Mouse (Mus musculus): ENCODE measurements around the gene Hk2. TPM values are rescaled to one million over a fixed set of nuclear protein-coding genes. Genes with fewer than 3 reads are reported as not detected.

The Hk2 gene
- total RNA-seq, 1 experiment = 155 TPM

GRCm38 (mm10) chr6:82753638-82754361 lies 20.5 kb downstream of the Hk2 start:
- in situ Hi-C loops (cut with MboI; ENCODE audit: low sequenced_read_pairs in 2 of 2, unreplicated experiment in 2 of 2) = no loop called here
- no peak for DNase-seq (ENCODE audit: low read depth, low spot score)
- no peaks in the 10 kb centered on the region for H3K9me3 ChIP-seq (ENCODE audit: control insufficient read depth, insufficient read depth, low read depth, low read length)
- no peak for TF ChIP-seq HCFC1 (IDR thresholded peaks at IDR 0.05; ENCODE audit: borderline replicate concordance, insufficient read depth, low read length)
- no peak for TF ChIP-seq ZNF384 (IDR thresholded peaks at IDR 0.05; ENCODE audit: low read depth, low read length)
- no peak for TF ChIP-seq ZC3H11A (IDR thresholded peaks at IDR 0.05; ENCODE audit: borderline replicate concordance, low read depth, low read length)
- TF ChIP-seq CHD2 (IDR thresholded peaks at IDR 0.05; ENCODE audit: low read depth, low read length) = no peak
- no peak for TF ChIP-seq MAFK (IDR thresholded peaks at IDR 0.05; ENCODE audit: insufficient read depth, low read depth, low read length)
- no peak overlapping the region for H3K9ac ChIP-seq (ENCODE audit: insufficient read depth, low read depth, low read length, poor library complexity, severe bottlenecking)
- no peak overlapping the region for H3K27ac ChIP-seq (ENCODE audit: insufficient read depth, low read depth, low read length, poor library complexity, severe bottlenecking)
- H3K4me3 ChIP-seq (ENCODE audit: insufficient read depth in 1 of 2, low read depth in 1 of 2, low read length in 2 of 2, poor library complexity in 1 of 2, severe bottlenecking in 1 of 2) = no peak overlapping the region
- H3K36me3 ChIP-seq (ENCODE audit: control insufficient read depth, insufficient read depth, low read length, poor library complexity, severe bottlenecking) = peaks cover 10% of the 10 kb centered on the region
- H3K4me1 ChIP-seq (ENCODE audit: control insufficient read depth in 2 of 2, insufficient read depth in 2 of 2, low read length in 2 of 2, poor library complexity in 1 of 2) = peaks cover 1 to 3% of the 10 kb centered on the region in 2 experiments; a peak in 3 of 4 replicates

- TF ChIP-seq ZNF384 (IDR thresholded peaks at IDR 0.05; ENCODE audit: low read depth, low read length) (no peak), ZC3H11A (IDR thresholded peaks at IDR 0.05; ENCODE audit: borderline replicate concordance, low read depth, low read length) (no peak)
- H3K4me3 ChIP-seq (ENCODE audit: insufficient read depth in 1 of 2, low read depth in 1 of 2, low read length in 2 of 2, poor library complexity in 1 of 2, severe bottlenecking in 1 of 2) = no peak overlapping the region
- no peaks in the 10 kb centered on the region for H3K9me3 ChIP-seq (ENCODE audit: control insufficient read depth, insufficient read depth, low read depth, low read length)
- in situ Hi-C loops (cut with MboI; ENCODE audit: low sequenced_read_pairs in 2 of 2, unreplicated experiment in 2 of 2) = no loop called here
- H3K4me1 ChIP-seq (ENCODE audit: control insufficient read depth in 2 of 2, insufficient read depth in 2 of 2, low read length in 2 of 2, poor library complexity in 1 of 2) = peaks cover 0 to 3% of the 10 kb centered on the region in 2 experiments; a peak in 2 of 4 replicates
- no peak for DNase-seq (ENCODE audit: low read depth, low spot score)
- no peak overlapping the region for H3K9ac ChIP-seq (ENCODE audit: insufficient read depth, low read depth, low read length, poor library complexity, severe bottlenecking)
- H3K36me3 ChIP-seq (ENCODE audit: control insufficient read depth, insufficient read depth, low read length, poor library complexity, severe bottlenecking) = peaks cover 16% of the 10 kb centered on the region
- no peak overlapping the region for H3K27ac ChIP-seq (ENCODE audit: insufficient read depth, low read depth, low read length, poor library complexity, severe bottlenecking)
Measured at GRCm38 (mm10) chr6:82753061-82753460, 21.2 kb downstream of the Hk2 start.

GRCm38 (mm10) chr6:82751791-82752190 lies 22.5 kb downstream of the Hk2 start:
- TF ChIP-seq ZNF384 (IDR thresholded peaks at IDR 0.05; ENCODE audit: low read depth, low read length) (no peak), CHD2 (IDR thresholded peaks at IDR 0.05; ENCODE audit: low read depth, low read length) (no peak), MAFK (IDR thresholded peaks at IDR 0.05; ENCODE audit: insufficient read depth, low read depth, low read length) (no peak), ZC3H11A (IDR thresholded peaks at IDR 0.05; ENCODE audit: borderline replicate concordance, low read depth, low read length) (no peak), HCFC1 (IDR thresholded peaks at IDR 0.05; ENCODE audit: borderline replicate concordance, insufficient read depth, low read length) (no peak)
- Histone ChIP-seq H3K4me1 (ENCODE audit: control insufficient read depth in 2 of 2, insufficient read depth in 2 of 2, low read length in 2 of 2, poor library complexity in 1 of 2) (no peaks in the 10 kb centered on the region; a peak in 1 of 4 replicates), H3K36me3 (ENCODE audit: control insufficient read depth, insufficient read depth, low read length, poor library complexity, severe bottlenecking) (peaks cover 16% of the 10 kb centered on the region), H3K27ac (ENCODE audit: insufficient read depth, low read depth, low read length, poor library complexity, severe bottlenecking) (no peak overlapping the region), H3K9ac (ENCODE audit: insufficient read depth, low read depth, low read length, poor library complexity, severe bottlenecking) (no peak overlapping the region), H3K4me3 (ENCODE audit: insufficient read depth in 1 of 2, low read depth in 1 of 2, low read length in 2 of 2, poor library complexity in 1 of 2, severe bottlenecking in 1 of 2) (no peak overlapping the region), H3K9me3 (ENCODE audit: control insufficient read depth, insufficient read depth, low read depth, low read length) (no peaks in the 10 kb centered on the region)
- in situ Hi-C loops (cut with MboI; ENCODE audit: low sequenced_read_pairs in 2 of 2, unreplicated experiment in 2 of 2) = no loop called here
- no peak for DNase-seq (ENCODE audit: low read depth, low spot score)

GRCm38 (mm10) chr6:82751031-82751430 lies 23.2 kb downstream of the Hk2 start:
- no peak overlapping the region for H3K4me3 ChIP-seq (ENCODE audit: insufficient read depth in 1 of 2, low read depth in 1 of 2, low read length in 2 of 2, poor library complexity in 1 of 2, severe bottlenecking in 1 of 2)
- in situ Hi-C loops (cut with MboI; ENCODE audit: low sequenced_read_pairs in 2 of 2, unreplicated experiment in 2 of 2) = no loop called here
- H3K36me3 ChIP-seq (ENCODE audit: control insufficient read depth, insufficient read depth, low read length, poor library complexity, severe bottlenecking) = peaks cover 22% of the 10 kb centered on the region
- H3K27ac ChIP-seq (ENCODE audit: insufficient read depth, low read depth, low read length, poor library complexity, severe bottlenecking) = no peak overlapping the region
- H3K9ac ChIP-seq (ENCODE audit: insufficient read depth, low read depth, low read length, poor library complexity, severe bottlenecking) = no peak overlapping the region
- no peaks in the 10 kb centered on the region for H3K9me3 ChIP-seq (ENCODE audit: control insufficient read depth, insufficient read depth, low read depth, low read length)
- H3K4me1 ChIP-seq (ENCODE audit: control insufficient read depth in 2 of 2, insufficient read depth in 2 of 2, low read length in 2 of 2, poor library complexity in 1 of 2) = no peaks in the 10 kb centered on the region; a peak in 1 of 4 replicates
- no peak for DNase-seq (ENCODE audit: low read depth, low spot score)
- TF ChIP-seq CHD2 (IDR thresholded peaks at IDR 0.05; ENCODE audit: low read depth, low read length) (no peak), ZNF384 (IDR thresholded peaks at IDR 0.05; ENCODE audit: low read depth, low read length) (no peak), MAFK (IDR thresholded peaks at IDR 0.05; ENCODE audit: insufficient read depth, low read depth, low read length) (no peak), ZC3H11A (IDR thresholded peaks at IDR 0.05; ENCODE audit: borderline replicate concordance, low read depth, low read length) (no peak), HCFC1 (IDR thresholded peaks at IDR 0.05; ENCODE audit: borderline replicate concordance, insufficient read depth, low read length) (no peak)

Measured in ES-E14 (cell line).